Mouse (Mus musculus): ENCODE measurements around the gene 5530401A14Rik. TPM values are rescaled to one million over a fixed set of nuclear protein-coding genes. Genes with fewer than 3 reads are reported as not detected.

The 5530401A14Rik gene
- polyA plus RNA-seq (2012; rRNA removed) (not detected in 2 replicates), polyA plus RNA-seq (2014; fragmentation: Nextera tagmentation; extraction: Ambion mirVana) (0.07 TPM in 1 of 2 replicates, not detected in the other)

- Histone ChIP-seq H3K27me3 (ENCODE audit: control insufficient read depth, insufficient read depth, low read length) (no peaks in the 10 kb centered on the region), H3K27ac (replicated peaks; ENCODE audit: low read depth, low read length) (no peak within 1 kb of the TSS), H3K9ac (ENCODE audit: low read depth, low read length, severe bottlenecking) (no peak within 1 kb of the TSS), H3K4me1 (ENCODE audit: control insufficient read depth, insufficient read depth, low read length) (peaks cover 5% of the 10 kb centered on the region), H3K4me2 (replicated peaks; ENCODE audit: low read depth, low read length, severe bottlenecking) (no peak within 1 kb of the TSS), H3K4me3 (replicated peaks; ENCODE audit: low read length) (no peak within 1 kb of the TSS), H3K9me3 (ENCODE audit: control insufficient read depth, low read length) (no peaks in the 10 kb centered on the region), H3K36me3 (ENCODE audit: control insufficient read depth, insufficient read depth, low read length) (no peaks in the 10 kb centered on the region)
- no peak for ATAC-seq (ENCODE audit: low FRiP score, low read depth)
- DNase-seq (ENCODE audit: low spot score), result no peak
- WGBS, result 32% methylated on average over 4 of the region's 4 CpGs
- no peak for TF ChIP-seq POLR2A (IDR thresholded peaks at IDR 0.05; ENCODE audit: borderline replicate concordance, extremely low read depth, insufficient read depth, insufficient read length)
Measured at GRCm38 (mm10) chr11:81860250-81860972, at the start of gene 5530401A14Rik. Gene 5530401A14Rik (plus strand): TSS chr11:81860673.

- no peak for TF ChIP-seq POLR2A (IDR thresholded peaks at IDR 0.05; ENCODE audit: borderline replicate concordance, extremely low read depth, insufficient read depth, insufficient read length)
- 79% methylated on average over 1 of the region's 1 CpGs for WGBS
- H3K4me1 ChIP-seq (ENCODE audit: control insufficient read depth, insufficient read depth, low read length), result no peaks in the 10 kb centered on the region
- no peak overlapping the region for H3K4me3 ChIP-seq (replicated peaks; ENCODE audit: low read length)
- DNase-seq (ENCODE audit: low spot score) (no peak), ATAC-seq (ENCODE audit: low FRiP score, low read depth) (no peak)
- H3K27ac ChIP-seq (replicated peaks; ENCODE audit: low read depth, low read length), result no peak overlapping the region
- H3K9me3 ChIP-seq (ENCODE audit: control insufficient read depth, low read length), result no peaks in the 10 kb centered on the region
- H3K27me3 ChIP-seq (ENCODE audit: control insufficient read depth, insufficient read depth, low read length), result no peaks in the 10 kb centered on the region
- no peak overlapping the region for H3K9ac ChIP-seq (ENCODE audit: low read depth, low read length, severe bottlenecking)
- no peaks in the 10 kb centered on the region for H3K36me3 ChIP-seq (ENCODE audit: control insufficient read depth, insufficient read depth, low read length)
- H3K4me2 ChIP-seq (replicated peaks; ENCODE audit: low read depth, low read length, severe bottlenecking), result no peak overlapping the region
Measured at GRCm38 (mm10) chr11:81814816-81815215, 45.7 kb upstream of the 5530401A14Rik start.

- Histone ChIP-seq H3K9me3 (ENCODE audit: control insufficient read depth, low read length) (no peaks in the 10 kb centered on the region), H3K4me2 (replicated peaks; ENCODE audit: low read depth, low read length, severe bottlenecking) (no peak overlapping the region), H3K27me3 (ENCODE audit: control insufficient read depth, insufficient read depth, low read length) (no peaks in the 10 kb centered on the region), H3K4me1 (ENCODE audit: control insufficient read depth, insufficient read depth, low read length) (no peaks in the 10 kb centered on the region), H3K36me3 (ENCODE audit: control insufficient read depth, insufficient read depth, low read length) (no peaks in the 10 kb centered on the region), H3K9ac (ENCODE audit: low read depth, low read length, severe bottlenecking) (no peak overlapping the region), H3K27ac (replicated peaks; ENCODE audit: low read depth, low read length) (no peak overlapping the region), H3K4me3 (replicated peaks; ENCODE audit: low read length) (no peak overlapping the region)
- WGBS, result 46% methylated on average over 5 of the region's 5 CpGs
- TF ChIP-seq POLR2A (IDR thresholded peaks at IDR 0.05; ENCODE audit: borderline replicate concordance, extremely low read depth, insufficient read depth, insufficient read length), result no peak
- no peak for DNase-seq (ENCODE audit: low spot score)
- no peak for ATAC-seq (ENCODE audit: low FRiP score, low read depth)
Measured at GRCm38 (mm10) chr11:81816531-81816930, 43.9 kb upstream of the 5530401A14Rik start.

GRCm38 (mm10) chr11:81832381-81832780, 28.1 kb upstream of the 5530401A14Rik start:
- no peak overlapping the region for H3K9ac ChIP-seq (ENCODE audit: low read depth, low read length, severe bottlenecking)
- no peaks in the 10 kb centered on the region for H3K27me3 ChIP-seq (ENCODE audit: control insufficient read depth, insufficient read depth, low read length)
- H3K4me2 ChIP-seq (replicated peaks; ENCODE audit: low read depth, low read length, severe bottlenecking), result no peak overlapping the region
- H3K36me3 ChIP-seq (ENCODE audit: control insufficient read depth, insufficient read depth, low read length), result no peaks in the 10 kb centered on the region
- H3K4me3 ChIP-seq (replicated peaks; ENCODE audit: low read length), result no peak overlapping the region
- H3K4me1 ChIP-seq (ENCODE audit: control insufficient read depth, insufficient read depth, low read length), result no peaks in the 10 kb centered on the region
- H3K27ac ChIP-seq (replicated peaks; ENCODE audit: low read depth, low read length), result no peak overlapping the region
- H3K9me3 ChIP-seq (ENCODE audit: control insufficient read depth, low read length), result no peaks in the 10 kb centered on the region
- ATAC-seq (ENCODE audit: low FRiP score, low read depth) (no peak), DNase-seq (ENCODE audit: low spot score) (no peak)
- WGBS, result 83% methylated on average over 1 of the region's 1 CpGs
- no peak for TF ChIP-seq POLR2A (IDR thresholded peaks at IDR 0.05; ENCODE audit: borderline replicate concordance, extremely low read depth, insufficient read depth, insufficient read length)

- Histone ChIP-seq H3K4me1 (ENCODE audit: control insufficient read depth, insufficient read depth, low read length) (no peaks in the 10 kb centered on the region), H3K4me3 (replicated peaks; ENCODE audit: low read length) (no peak overlapping the region), H3K27ac (replicated peaks; ENCODE audit: low read depth, low read length) (no peak overlapping the region), H3K4me2 (replicated peaks; ENCODE audit: low read depth, low read length, severe bottlenecking) (no peak overlapping the region), H3K36me3 (ENCODE audit: control insufficient read depth, insufficient read depth, low read length) (no peaks in the 10 kb centered on the region), H3K27me3 (ENCODE audit: control insufficient read depth, insufficient read depth, low read length) (no peaks in the 10 kb centered on the region), H3K9me3 (ENCODE audit: control insufficient read depth, low read length) (no peaks in the 10 kb centered on the region), H3K9ac (ENCODE audit: low read depth, low read length, severe bottlenecking) (no peak overlapping the region)
- DNase-seq (ENCODE audit: low spot score) (no peak), ATAC-seq (ENCODE audit: low FRiP score, low read depth) (no peak)
- no peak for TF ChIP-seq POLR2A (IDR thresholded peaks at IDR 0.05; ENCODE audit: borderline replicate concordance, extremely low read depth, insufficient read depth, insufficient read length)
- WGBS, result 72% methylated on average over 4 of the region's 4 CpGs
Measured at GRCm38 (mm10) chr11:81838426-81838825, 22.0 kb upstream of the 5530401A14Rik start.
